Comparison of ENCODE assay signal across 9 mouse cellular contexts in genomic region chr14:31472451-31473061, GRCm38 (mm10). TPM values are rescaled to one million over a fixed set of nuclear protein-coding genes. Genes with fewer than 3 reads are reported as not detected.
DNase-seq lines count a peak whose midpoint lies in the region; ATAC-seq and TF ChIP-seq lines count a peak whose summit lies in the region.
"Had no signal": no experiment of that assay in that cellular context is flagged by ENCODE, and none has a peak within 500 bp of the region (broad histone marks: within the 10 kb centered on the region; RNA-seq: fewer than 3 reads in every experiment).

No protein-coding gene starts in this region.

- no peaks in the 10 kb centered on the region for H3K4me1 ChIP-seq in hindbrain, embryonic 11.5 days (replicated peaks; ENCODE audit: control insufficient read depth, insufficient read depth, low read length)
- no peaks in the 10 kb centered on the region for H3K4me1 ChIP-seq in hindbrain, embryonic 12.5 days
- H3K4me1 ChIP-seq in neural tube, embryonic 11.5 days (ENCODE audit: control insufficient read depth, insufficient read depth, low read length), result no peaks in the 10 kb centered on the region
- H3K4me1 ChIP-seq: embryonic facial prominence, embryonic 15.5 days had no signal

- H3K4me3 ChIP-seq in hindbrain, embryonic 11.5 days (ENCODE audit: low read depth, low read length), result no peak overlapping the region
- H3K4me3 ChIP-seq in hindbrain, embryonic 12.5 days, result no peak overlapping the region
- H3K4me3 ChIP-seq in gastrocnemius, adult 2 months, result no peak overlapping the region
- no peak overlapping the region for H3K4me3 ChIP-seq in neural tube, embryonic 11.5 days (ENCODE audit: low read depth, low read length)
- H3K4me3 ChIP-seq: embryonic facial prominence, embryonic 15.5 days had no signal

- ATAC-seq in hindbrain, embryonic 11.5 days (ENCODE audit: low FRiP score), result no peak
- ATAC-seq in hindbrain, embryonic 12.5 days (ENCODE audit: low FRiP score), result no peak
- ATAC-seq in neural tube, embryonic 11.5 days (ENCODE audit: insufficient read depth, low FRiP score, low TSS enrichment), result no peak

- no peak overlapping the region for H3K27ac ChIP-seq in hindbrain, embryonic 11.5 days (ENCODE audit: low read depth, low read length)
- H3K27ac ChIP-seq in hindbrain, embryonic 12.5 days, result no peak overlapping the region
- H3K27ac ChIP-seq in gastrocnemius, adult 2 months, result no peak overlapping the region
- no peak overlapping the region for H3K27ac ChIP-seq in neural tube, embryonic 11.5 days (ENCODE audit: low read depth, low read length)
- H3K27ac ChIP-seq: embryonic facial prominence, embryonic 15.5 days had no signal

- TF ChIP-seq CTCF in gastrocnemius, adult 2 months (IDR thresholded peaks at IDR 0.05), result peak; percentile 78

- no peak overlapping the region for H3K4me2 ChIP-seq in hindbrain, embryonic 11.5 days (replicated peaks; ENCODE audit: low read depth, low read length)
- no peak overlapping the region for H3K4me2 ChIP-seq in hindbrain, embryonic 12.5 days (replicated peaks)
- H3K4me2 ChIP-seq in neural tube, embryonic 11.5 days (ENCODE audit: low read depth), result no peak overlapping the region
- H3K4me2 ChIP-seq: embryonic facial prominence, embryonic 15.5 days had no signal

- H3K36me3 ChIP-seq in hindbrain, embryonic 11.5 days (ENCODE audit: control insufficient read depth, insufficient read depth, low read length), result no peaks in the 10 kb centered on the region
- H3K36me3 ChIP-seq in hindbrain, embryonic 12.5 days, result no peaks in the 10 kb centered on the region
- H3K36me3 ChIP-seq in neural tube, embryonic 11.5 days (ENCODE audit: control insufficient read depth, insufficient read depth, low read length), result no peaks in the 10 kb centered on the region
- H3K36me3 ChIP-seq: embryonic facial prominence, embryonic 15.5 days had no signal

- no peak overlapping the region for H3K9ac ChIP-seq in hindbrain, embryonic 11.5 days (ENCODE audit: low read depth, low read length)
- H3K9ac ChIP-seq in hindbrain, embryonic 12.5 days, result no peak overlapping the region
- H3K9ac ChIP-seq in neural tube, embryonic 11.5 days (ENCODE audit: low read length), result no peak overlapping the region
- H3K9ac ChIP-seq: embryonic facial prominence, embryonic 15.5 days had no signal

- intact Hi-C loops in gastrocnemius, adult 2 months (cut with DNase I), result loop anchor here (2.0 kb wide), 2 partner anchors 86 to 108 kb away; no protein-coding TSS in a partner anchor

- H3K9me3 ChIP-seq in hindbrain, embryonic 11.5 days (ENCODE audit: control insufficient read depth, low read length), result no peaks in the 10 kb centered on the region
- no peaks in the 10 kb centered on the region for H3K9me3 ChIP-seq in hindbrain, embryonic 12.5 days (replicated peaks)
- H3K9me3 ChIP-seq in neural tube, embryonic 11.5 days (ENCODE audit: control insufficient read depth, low read length), result no peaks in the 10 kb centered on the region
- H3K9me3 ChIP-seq: embryonic facial prominence, embryonic 15.5 days had no signal

- WGBS in hindbrain, embryonic 11.5 days, result 15% methylated on average over 5 of the region's 5 CpGs
- 9% methylated on average over 5 of the region's 5 CpGs for WGBS in hindbrain, embryonic 12.5 days
- 11% methylated on average over 5 of the region's 5 CpGs for whole genome bisulfite sequencing in neural tube, embryonic 11.5 days

- no peaks in the 10 kb centered on the region for H3K27me3 ChIP-seq in hindbrain, embryonic 11.5 days (ENCODE audit: control insufficient read depth, insufficient read depth, low read length)
- H3K27me3 ChIP-seq in hindbrain, embryonic 12.5 days, result no peaks in the 10 kb centered on the region
- H3K27me3 ChIP-seq in neural tube, embryonic 11.5 days (ENCODE audit: control insufficient read depth, insufficient read depth, low read length), result no peaks in the 10 kb centered on the region
- H3K27me3 ChIP-seq: embryonic facial prominence, embryonic 15.5 days had no signal

- peak; percentile 77 for DNase-seq in hindbrain, embryonic 11.5 days (ENCODE audit: low spot score)
- DNase-seq in ES-CJ7 (ENCODE audit: low read depth, low spot score), result peak; percentile 63
- peak; percentile 48 for DNase-seq in cerebellum, adult 11 months
- DNase-seq in gastrocnemius, adult 2 months, result peak; percentile 52
- peak; percentile 47 to 76 for DNase-seq in left cerebral cortex, adult 18-20 months (ENCODE audit: low spot score in 2 of 2)
- DNase-seq in neural tube, embryonic 11.5 days (ENCODE audit: low spot score), result peak; percentile 57
- DNase-seq in thymus, postnatal 0 days (ENCODE audit: low spot score), result peak; percentile 75

RNA-seq across cellular contexts. Expression of gene Eaf1, which starts 21.6 kb away (rescaled TPM):
- polyA plus RNA-seq in hindbrain, embryonic 11.5 days (2014; fragmentation: Nextera tagmentation; extraction: Ambion mirVana), result 15.9 and 17.0 TPM in 2 replicates
- 19.3 and 19.8 TPM in 2 replicates for polyA plus RNA-seq in hindbrain, embryonic 12.5 days (2016; fragmentation: Nextera tagmentation; extraction: Ambion mirVana)
- 10 to 100 TPM in 1 of 2 experiments, 1 to 10 TPM in 1; 7.1 to 11.5 TPM for total RNA-seq in gastrocnemius, adult 2 months (2021)
- 10 to 100 TPM; 14.2 to 16.2 TPM for total RNA-seq in left cerebral cortex, adult 18-20 months (2021)
- 21.8 and 22.5 TPM in 2 replicates for polyA plus RNA-seq in neural tube, embryonic 11.5 days (2014; fragmentation: Nextera tagmentation; extraction: Ambion mirVana)
- 47.2 and 52.6 TPM in 2 replicates for polyA plus RNA-seq in thymus, postnatal 0 days (2015; fragmentation: Nextera tagmentation; extraction: Ambion mirVana)

RNA-seq across cellular contexts. Expression of gene Mettl6, which starts 22.3 kb away (rescaled TPM):
- polyA plus RNA-seq in hindbrain, embryonic 11.5 days (2014; fragmentation: Nextera tagmentation; extraction: Ambion mirVana), result 86.9 and 87.1 TPM in 2 replicates
- polyA plus RNA-seq in hindbrain, embryonic 12.5 days (2016; fragmentation: Nextera tagmentation; extraction: Ambion mirVana), result 62.6 and 73.8 TPM in 2 replicates
- 1 to 10 TPM; 9.5 to 9.8 TPM for total RNA-seq in gastrocnemius, adult 2 months (2021)
- total RNA-seq in left cerebral cortex, adult 18-20 months (2021), result 10 to 100 TPM; 35.3 to 41.7 TPM
- polyA plus RNA-seq in neural tube, embryonic 11.5 days (2014; fragmentation: Nextera tagmentation; extraction: Ambion mirVana), result 78.9 and 85.6 TPM in 2 replicates
- polyA plus RNA-seq in thymus, postnatal 0 days (2015; fragmentation: Nextera tagmentation; extraction: Ambion mirVana), result 149 and 164 TPM in 2 replicates

RNA-seq across cellular contexts. Expression of gene Sh3bp5, which starts 36.7 kb away (rescaled TPM):
- polyA plus RNA-seq in hindbrain, embryonic 11.5 days (2014; fragmentation: Nextera tagmentation; extraction: Ambion mirVana), result 13.6 and 17.3 TPM in 2 replicates
- 54.9 and 68.0 TPM in 2 replicates for polyA plus RNA-seq in hindbrain, embryonic 12.5 days (2016; fragmentation: Nextera tagmentation; extraction: Ambion mirVana)
- total RNA-seq in gastrocnemius, adult 2 months (2021), result 10 to 100 TPM; 55.1 to 58.5 TPM
- total RNA-seq in left cerebral cortex, adult 18-20 months (2021), result 10 to 100 TPM; 61.4 to 68.3 TPM
- 17.2 and 20.1 TPM in 2 replicates for polyA plus RNA-seq in neural tube, embryonic 11.5 days (2014; fragmentation: Nextera tagmentation; extraction: Ambion mirVana)
- polyA plus RNA-seq in thymus, postnatal 0 days (2015; fragmentation: Nextera tagmentation; extraction: Ambion mirVana), result 20.3 and 20.7 TPM in 2 replicates
